Mouse (Mus musculus) hindbrain, embryonic 15.5 days (tissue): ENCODE measurements at regions not wholly inside any gene's neighbourhood (a gene's known extent, or its start where the extent isn't known, plus 50 kb on each side); places are given as distances from the start of the nearest gene placed in this dataset.
"Not testable (repeated sequence)": the region's sequence is repeated elsewhere in the genome, so short reads cannot be mapped to it uniquely, and the experiment has no call there.

Source experiments
- ATAC-seq: fragments of 200-750 bp; cut with Nextera tagmentation; 2 replicates; pipeline ENCODE4 v1.8.0; 2017; ENCODE audit warnings: low read depth, moderate number of reproducible peaks, moderate TSS enrichment; ENCODE audit not compliant: low FRiP score
- H3K27ac ChIP-seq: fragments of 300-500 bp; sonication (generic); replicated peaks from 2 replicates; pipeline ENCODE4 v1.5.1; 2015; ENCODE audit warnings: mild to moderate bottlenecking, inconsistent platforms
- H3K27me3 ChIP-seq: fragments of 300-500 bp; sonication (generic); 2 replicates; pipeline ENCODE4 v1.6.1; 2015; ENCODE audit warnings: control low read depth, inconsistent platforms
- H3K36me3 ChIP-seq: fragments of 300-500 bp; sonication (generic); 2 replicates; pipeline ENCODE4 v1.6.1; 2015; ENCODE audit warnings: control low read depth, inconsistent platforms
- H3K4me1 ChIP-seq: fragments of 300-500 bp; sonication (generic); replicated peaks from 2 replicates; pipeline ENCODE4 v1.6.1; 2015; ENCODE audit warnings: control low read depth, inconsistent platforms
- H3K4me2 ChIP-seq: fragments of 300-500 bp; sonication (generic); 2 replicates; pipeline ENCODE4 v1.6.1; 2015; ENCODE audit warnings: moderate library complexity, mild to moderate bottlenecking, inconsistent platforms
- H3K4me3 ChIP-seq: fragments of 300-500 bp; sonication (generic); 2 replicates; pipeline ENCODE4 v1.5.1; 2015; ENCODE audit warnings: mild to moderate bottlenecking, inconsistent platforms
- H3K9ac ChIP-seq: fragments of 300-500 bp; sonication (generic); 2 replicates; pipeline ENCODE4 v1.6.1; 2015; ENCODE audit warnings: inconsistent platforms
- H3K9me3 ChIP-seq: fragments of 300-500 bp; sonication (generic); 2 replicates; pipeline ENCODE4 v1.6.1; 2016; ENCODE audit warnings: control low read depth, inconsistent platforms
- WGBS: fragments of 180-500 bp; shearing (Covaris S2); methylation state at CpG from one replicate; pipeline ENCODE4 v1.1.7; 2015; 5-methylcytosine and 5-hydroxymethylcytosine counted together

GRCm38 (mm10) chr3:39857214-39857839 is 673.8 kb upstream of the Intu start:
- H3K9me3 ChIP-seq: no peaks in the 10 kb centered on the region
- no peak overlapping the region for H3K4me2 ChIP-seq
- H3K4me1 ChIP-seq: no peaks in the 10 kb centered on the region
- WGBS: 32% methylated on average over 9 of the region's 9 CpGs
- no peaks in the 10 kb centered on the region for H3K27me3 ChIP-seq
- no peak overlapping the region for H3K9ac ChIP-seq
- no peak overlapping the region for H3K4me3 ChIP-seq
- H3K27ac ChIP-seq: no peak overlapping the region
- H3K36me3 ChIP-seq: no peaks in the 10 kb centered on the region
- no peak for ATAC-seq

- H3K27me3 ChIP-seq, H3K9ac ChIP-seq, ATAC-seq, H3K9me3 ChIP-seq, H3K4me1 ChIP-seq, H3K36me3 ChIP-seq, H3K4me2 ChIP-seq, H3K4me3 ChIP-seq, H3K27ac ChIP-seq: not testable (repeated sequence)
- 79% methylated on average over 1 of the region's 1 CpGs for WGBS
Observed at GRCm38 (mm10) chr3:39876046-39876445, 655.0 kb upstream of the Intu start.

GRCm38 (mm10) chr3:39884370-39884769 is 646.7 kb upstream of the Intu start:
- Histone ChIP-seq H3K4me2 (no peak overlapping the region), H3K9ac (no peak overlapping the region), H3K27me3 (no peaks in the 10 kb centered on the region), H3K36me3 (no peaks in the 10 kb centered on the region), H3K4me3 (no peak overlapping the region), H3K27ac (no peak overlapping the region), H3K4me1 (no peaks in the 10 kb centered on the region), H3K9me3 (no peaks in the 10 kb centered on the region)
- 37% methylated on average over 4 of the region's 4 CpGs for WGBS
- peak; percentile 59; the same call in 1 of the 2 replicates for ATAC-seq

- Histone ChIP-seq H3K4me1 (no peaks in the 10 kb centered on the region), H3K27ac (no peak overlapping the region), H3K4me3 (no peak overlapping the region), H3K4me2 (no peak overlapping the region), H3K27me3 (no peaks in the 10 kb centered on the region), H3K9me3 (no peaks in the 10 kb centered on the region), H3K36me3 (no peaks in the 10 kb centered on the region), H3K9ac (no peak overlapping the region)
- no peak for ATAC-seq
- WGBS: 81% methylated on average over 5 of the region's 5 CpGs
Observed at GRCm38 (mm10) chr3:39888376-39888775, 642.7 kb upstream of the Intu start.

- H3K4me2 ChIP-seq: no peak overlapping the region
- ATAC-seq: no peak
- H3K9ac ChIP-seq: no peak overlapping the region
- no peak overlapping the region for H3K4me3 ChIP-seq
- no peaks in the 10 kb centered on the region for H3K4me1 ChIP-seq
- no peaks in the 10 kb centered on the region for H3K9me3 ChIP-seq
- H3K36me3 ChIP-seq: no peaks in the 10 kb centered on the region
- H3K27me3 ChIP-seq: no peaks in the 10 kb centered on the region
- no peak overlapping the region for H3K27ac ChIP-seq
- 55% methylated on average over 2 of the region's 2 CpGs for WGBS
Observed at GRCm38 (mm10) chr3:39889222-39889621, 641.9 kb upstream of the Intu start.

GRCm38 (mm10) chr3:39898961-39899360 is 632.1 kb upstream of the Intu start:
- ATAC-seq: no peak
- H3K9ac ChIP-seq: no peak overlapping the region
- no peak overlapping the region for H3K4me3 ChIP-seq
- no peaks in the 10 kb centered on the region for H3K27me3 ChIP-seq
- H3K4me2 ChIP-seq: no peak overlapping the region
- no peaks in the 10 kb centered on the region for H3K9me3 ChIP-seq
- H3K27ac ChIP-seq: no peak overlapping the region
- H3K4me1 ChIP-seq: no peaks in the 10 kb centered on the region
- 75% methylated on average over 5 of the region's 5 CpGs for WGBS
- no peaks in the 10 kb centered on the region for H3K36me3 ChIP-seq

- 76% methylated on average over 2 of the region's 2 CpGs for WGBS
- no peaks in the 10 kb centered on the region for H3K27me3 ChIP-seq
- H3K4me3 ChIP-seq: no peak overlapping the region
- no peak overlapping the region for H3K4me2 ChIP-seq
- no peaks in the 10 kb centered on the region for H3K9me3 ChIP-seq
- no peak overlapping the region for H3K27ac ChIP-seq
- no peak overlapping the region for H3K9ac ChIP-seq
- no peaks in the 10 kb centered on the region for H3K36me3 ChIP-seq
- no peak for ATAC-seq
- no peaks in the 10 kb centered on the region for H3K4me1 ChIP-seq
Observed at GRCm38 (mm10) chr3:39900207-39900606, 630.9 kb upstream of the Intu start.

GRCm38 (mm10) chr3:39904377-39904776 is 626.7 kb upstream of the Intu start:
- WGBS: 72% methylated on average over 3 of the region's 3 CpGs
- ATAC-seq: no peak
- H3K36me3 ChIP-seq: no peaks in the 10 kb centered on the region

GRCm38 (mm10) chr3:39908676-39909362 is 622.3 kb upstream of the Intu start:
- Histone ChIP-seq H3K4me2 (no peak overlapping the region), H3K27me3 (no peaks in the 10 kb centered on the region), H3K9me3 (no peaks in the 10 kb centered on the region), H3K4me3 (no peak overlapping the region), H3K27ac (no peak overlapping the region), H3K4me1 (no peaks in the 10 kb centered on the region), H3K36me3 (no peaks in the 10 kb centered on the region), H3K9ac (no peak overlapping the region)
- no peak for ATAC-seq
- 81% methylated on average over 4 of the region's 4 CpGs for WGBS

More at GRCm38 (mm10) chr3:39904377-39904776, 626.7 kb upstream of the Intu start:
- Histone ChIP-seq H3K4me3 (no peak overlapping the region), H3K9ac (no peak overlapping the region), H3K4me1 (no peaks in the 10 kb centered on the region), H3K27ac (no peak overlapping the region), H3K27me3 (no peaks in the 10 kb centered on the region), H3K9me3 (no peaks in the 10 kb centered on the region), H3K4me2 (no peak overlapping the region)

GRCm38 (mm10) chr3:39909642-39910041 is 621.4 kb upstream of the Intu start:
- H3K36me3 ChIP-seq: no peaks in the 10 kb centered on the region
- ATAC-seq: no peak
- no peak overlapping the region for H3K27ac ChIP-seq
- H3K27me3 ChIP-seq: no peaks in the 10 kb centered on the region
- H3K4me3 ChIP-seq: no peak overlapping the region
- no peaks in the 10 kb centered on the region for H3K9me3 ChIP-seq
- WGBS: 57% methylated on average over 1 of the region's 1 CpGs
- H3K4me2 ChIP-seq: no peak overlapping the region
- H3K4me1 ChIP-seq: no peaks in the 10 kb centered on the region
- H3K9ac ChIP-seq: no peak overlapping the region

GRCm38 (mm10) chr3:39918601-39919000 is 612.5 kb upstream of the Intu start:
- ATAC-seq: no peak
- Histone ChIP-seq H3K36me3 (no peaks in the 10 kb centered on the region), H3K9me3 (no peaks in the 10 kb centered on the region), H3K27me3 (no peaks in the 10 kb centered on the region), H3K4me3 (no peak overlapping the region), H3K4me2 (no peak overlapping the region), H3K4me1 (no peaks in the 10 kb centered on the region), H3K9ac (no peak overlapping the region), H3K27ac (no peak overlapping the region)
- 95% methylated on average over 2 of the region's 2 CpGs for WGBS

- no peak overlapping the region for H3K9ac ChIP-seq
- WGBS: 83% methylated on average over 3 of the region's 3 CpGs
- H3K4me2 ChIP-seq: no peak overlapping the region
- no peaks in the 10 kb centered on the region for H3K27me3 ChIP-seq
- no peaks in the 10 kb centered on the region for H3K9me3 ChIP-seq
- H3K4me1 ChIP-seq: no peaks in the 10 kb centered on the region
- H3K27ac ChIP-seq: no peak overlapping the region
- no peaks in the 10 kb centered on the region for H3K36me3 ChIP-seq
- H3K4me3 ChIP-seq: no peak overlapping the region
- ATAC-seq: no peak
Observed at GRCm38 (mm10) chr3:39925436-39925835, 605.6 kb upstream of the Intu start.

GRCm38 (mm10) chr3:39928421-39928820 is 602.7 kb upstream of the Intu start:
- Histone ChIP-seq H3K4me2 (no peak overlapping the region), H3K27ac (no peak overlapping the region), H3K9ac (no peak overlapping the region), H3K4me1 (no peaks in the 10 kb centered on the region), H3K4me3 (no peak overlapping the region), H3K27me3 (no peaks in the 10 kb centered on the region), H3K36me3 (no peaks in the 10 kb centered on the region), H3K9me3 (no peaks in the 10 kb centered on the region)
- no peak for ATAC-seq
- WGBS: 96% methylated on average over 2 of the region's 2 CpGs
